Mouse (Mus musculus) cerebellum, adult 9-10 months (tissue): ENCODE data around the gene Fgfbp3.
A peak's percentile ranks its signal among the peaks of the same experiment; 100 is the strongest.
"Not testable (repeated sequence)": the region's sequence is repeated elsewhere in the genome, so short reads cannot be mapped to it uniquely, and the experiment has no call there.

Experiments
- DNase-seq: peaks from one replicate; pipeline ENCODE4 v3.0.0; 2022

The Fgfbp3 gene

DNA sequence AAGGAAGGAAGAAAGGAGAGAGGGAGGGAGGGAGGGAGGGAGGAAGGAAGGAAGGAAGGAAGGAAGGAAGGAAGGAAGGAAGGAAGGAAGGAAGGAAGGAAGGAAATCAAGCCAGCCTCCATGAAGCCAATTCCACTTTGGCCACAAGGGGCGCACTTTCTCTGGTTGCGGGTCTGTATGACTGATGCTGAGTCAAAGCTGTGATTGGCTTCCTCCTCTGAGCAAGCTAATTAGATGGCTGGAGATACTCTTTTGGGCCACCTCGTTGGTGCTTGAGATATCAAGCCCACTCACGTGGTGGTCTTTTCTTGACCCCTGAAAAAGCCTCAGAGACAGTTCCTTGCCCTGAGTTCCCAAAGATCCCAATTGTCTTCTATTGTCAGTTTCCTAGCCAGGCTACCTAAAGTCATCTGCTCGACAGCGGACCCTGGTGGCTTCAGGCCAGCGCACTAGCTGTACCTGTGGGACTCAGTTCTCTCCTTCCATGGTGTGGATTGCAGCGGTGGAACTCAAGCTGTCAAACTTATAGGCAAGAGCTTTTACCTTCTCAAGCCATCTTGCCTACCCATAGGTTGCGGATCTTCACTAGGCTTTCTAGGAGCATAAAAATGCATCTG lies 9.6 kb downstream of the Fgfbp3 start:
- DNase-seq = peak; percentile 68

GRCm38 (mm10) chr19:36909150-36909549 lies 10.3 kb downstream of the Fgfbp3 start:
- no peak for DNase-seq

DNA sequence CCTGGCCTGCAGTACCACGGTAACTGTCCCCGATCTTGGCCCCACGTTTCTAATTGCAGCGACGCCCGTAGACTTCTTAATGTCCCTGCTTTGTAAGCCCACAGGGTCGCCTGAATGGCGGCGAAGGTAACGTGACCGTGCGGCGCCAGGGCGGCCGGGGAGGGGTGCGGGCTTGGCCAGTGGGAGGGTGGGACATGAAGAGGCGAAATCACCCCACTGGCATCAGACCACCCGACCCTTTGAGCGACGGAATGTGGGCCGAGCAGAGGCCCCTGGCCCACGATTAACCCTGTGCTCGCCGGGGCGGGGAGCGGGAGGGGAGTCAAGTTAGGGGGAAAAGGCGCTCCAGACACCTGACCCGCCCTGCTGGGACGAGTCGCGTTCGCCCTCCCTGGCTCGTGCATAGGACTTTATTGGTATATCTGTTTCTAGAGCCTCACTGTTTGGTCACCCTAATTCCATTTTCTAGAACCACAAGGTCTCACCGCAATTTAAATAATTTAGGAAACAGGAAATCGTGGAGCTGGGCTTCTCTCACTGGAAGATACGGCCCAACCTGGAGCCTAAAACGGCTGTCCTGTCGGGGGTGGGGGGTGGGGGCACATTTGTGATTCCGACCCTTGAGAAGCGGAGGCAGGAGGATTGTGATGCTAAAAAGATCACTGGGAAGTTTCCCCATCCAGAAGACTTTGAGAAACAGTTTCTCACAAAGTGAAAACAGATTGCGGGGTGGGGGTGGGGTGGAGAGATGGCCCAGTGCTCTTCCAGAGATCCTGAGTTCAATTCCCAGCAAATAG lies 15.0 kb downstream of the Fgfbp3 start:
- DNase-seq = no peak

GRCm38 (mm10) chr19:36903377-36903776 lies 16.0 kb downstream of the Fgfbp3 start:
- DNase-seq = no peak

DNA sequence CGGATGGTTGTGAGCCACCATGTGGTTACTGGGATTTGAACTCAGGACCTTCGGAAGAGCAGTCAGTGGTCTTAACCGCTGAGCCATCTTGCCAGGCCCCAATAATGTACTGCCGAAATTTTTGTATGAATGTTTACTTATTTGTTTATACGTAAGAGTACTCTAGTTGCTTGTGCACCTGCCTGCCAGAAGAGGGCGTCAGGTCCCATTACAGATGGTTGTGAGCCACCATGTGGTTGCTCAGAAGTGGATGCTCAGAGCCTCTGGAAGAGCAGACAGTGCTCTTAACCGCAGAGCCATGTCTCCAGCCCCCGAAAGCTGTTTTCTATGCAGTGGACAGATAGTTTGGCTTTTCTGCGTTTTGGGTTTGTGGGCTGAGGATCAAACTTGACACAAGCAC lies 21.6 kb downstream of the Fgfbp3 start:
- DNase-seq = no peak

- no peak for DNase-seq
Measured at GRCm38 (mm10) chr19:36896791-36897569, 22.4 kb downstream of the Fgfbp3 start.

- DNase-seq = no peak
Measured at GRCm38 (mm10) chr19:36891746-36892145, 27.7 kb downstream of the Fgfbp3 start.

DNA sequence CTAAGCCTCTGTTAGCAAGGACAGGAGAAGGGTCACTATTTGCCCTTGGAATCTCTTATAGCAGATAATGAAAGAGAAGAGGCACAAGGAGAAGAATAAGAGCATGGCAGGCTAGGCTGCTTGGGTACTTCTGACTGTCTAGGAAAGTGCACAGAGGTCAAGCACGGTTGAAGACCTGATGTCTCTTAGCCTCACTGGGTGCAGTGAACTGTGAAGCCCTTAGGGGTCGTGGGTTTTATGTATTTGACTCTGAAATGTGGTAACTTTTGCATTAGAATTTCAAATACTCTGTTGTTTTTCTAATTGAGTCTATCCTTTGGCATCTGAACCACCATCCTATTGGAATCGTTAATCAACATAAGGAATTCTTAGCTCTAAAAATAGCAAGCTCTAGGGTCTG lies 31.7 kb downstream of the Fgfbp3 start:
- no peak for DNase-seq

GRCm38 (mm10) chr19:36886316-36886715 lies 33.1 kb downstream of the Fgfbp3 start:
- no peak for DNase-seq

DNA sequence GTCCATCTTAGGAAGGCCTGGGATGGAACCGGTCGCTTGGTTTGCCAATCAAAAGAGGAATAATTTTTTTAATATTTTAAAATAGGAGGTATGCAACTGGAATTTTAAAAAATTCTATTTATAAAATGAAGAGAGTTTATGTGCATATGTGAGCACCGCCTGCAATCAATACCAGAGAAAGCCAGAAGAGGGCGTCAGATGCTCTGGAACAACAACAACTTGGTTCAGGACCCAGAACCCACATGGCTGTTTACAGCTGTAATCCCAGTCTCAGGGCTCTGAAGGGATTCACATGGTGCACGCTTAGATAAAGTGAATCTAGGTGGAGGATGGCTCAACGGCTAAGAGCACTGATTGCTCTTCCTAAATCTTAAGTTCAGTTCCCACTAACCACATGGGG lies 36.3 kb downstream of the Fgfbp3 start:
- peak; percentile 25 for DNase-seq

DNA sequence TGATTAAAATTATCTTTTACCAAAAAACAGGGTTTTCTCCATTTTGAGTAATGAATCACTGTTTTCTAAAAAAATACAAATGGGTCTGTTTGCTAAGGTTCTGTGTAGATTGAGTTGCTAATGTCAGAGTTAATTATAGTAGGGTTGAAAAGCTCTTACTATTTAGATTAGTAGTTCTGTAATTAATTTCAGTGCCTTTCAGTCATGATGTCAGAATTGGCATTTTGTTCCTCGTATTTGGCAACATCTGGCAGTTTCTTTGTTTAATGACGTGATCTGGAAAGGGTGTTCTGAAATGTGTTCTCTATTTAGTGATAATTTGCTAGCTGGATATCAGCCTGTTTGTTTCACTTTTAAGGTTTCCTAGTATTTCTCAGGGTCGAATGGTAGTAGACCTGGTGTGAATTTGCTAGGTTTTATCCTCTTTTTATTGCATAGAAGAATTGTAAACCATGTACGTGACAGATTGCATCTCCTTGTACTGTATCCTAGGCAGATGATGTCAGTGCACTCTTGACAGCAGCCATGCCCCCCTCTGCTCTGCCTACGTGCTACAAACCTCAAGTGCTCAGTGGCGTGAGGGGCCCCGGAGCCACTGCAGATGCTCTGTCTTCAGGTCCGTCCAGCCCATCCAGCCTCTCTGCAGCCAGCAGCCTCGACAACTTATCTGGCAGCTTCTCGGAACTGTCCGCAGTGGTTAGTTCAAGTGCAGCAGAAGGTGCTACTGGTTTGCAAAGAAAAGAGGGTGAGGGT lies 40.5 kb downstream of the Fgfbp3 start:
- no peak for DNase-seq

DNA sequence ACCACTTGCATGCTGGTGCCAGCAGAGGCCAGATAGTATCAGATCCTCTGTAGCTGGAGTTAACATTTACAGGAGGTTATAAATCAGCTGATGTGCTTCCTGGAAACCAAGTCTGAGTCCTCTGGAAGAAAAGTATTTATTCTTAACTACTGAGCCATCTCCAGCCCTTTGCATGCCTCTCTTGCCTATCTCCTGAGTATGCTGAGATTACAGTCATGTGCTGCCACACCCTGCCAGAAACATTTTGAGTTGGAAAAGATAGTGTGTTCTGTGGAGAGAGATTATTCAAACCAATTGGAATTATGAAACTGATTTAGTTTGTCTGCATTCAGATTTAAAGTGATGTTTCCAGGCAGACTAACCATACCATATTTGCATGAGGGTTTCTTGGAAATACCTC lies 42.1 kb downstream of the Fgfbp3 start:
- no peak for DNase-seq

DNA sequence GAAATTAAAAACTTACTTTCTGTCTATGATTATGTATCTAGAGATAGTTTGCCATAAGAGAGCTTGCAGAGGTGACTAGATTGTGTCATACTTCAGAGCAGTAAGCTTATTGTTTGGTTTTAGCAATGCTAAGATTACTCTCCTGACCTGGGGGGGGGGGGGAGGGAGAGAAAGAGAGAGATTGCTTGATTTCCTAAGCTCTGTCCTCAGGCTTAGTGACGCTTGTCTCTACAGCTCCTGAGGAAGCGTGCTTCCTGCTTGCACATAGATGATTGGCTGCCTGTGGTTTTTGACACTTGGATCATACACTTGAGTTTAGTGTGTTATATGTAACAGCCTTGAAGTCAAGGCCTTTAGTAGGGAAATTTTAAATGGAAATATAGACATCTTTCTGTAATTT lies 44.8 kb downstream of the Fgfbp3 start:
- DNase-seq = no peak

GRCm38 (mm10) chr19:36868675-36869074 lies 50.7 kb downstream of the Fgfbp3 start:
- not testable (repeated sequence) for DNase-seq
